In the genomic region with DNA sequence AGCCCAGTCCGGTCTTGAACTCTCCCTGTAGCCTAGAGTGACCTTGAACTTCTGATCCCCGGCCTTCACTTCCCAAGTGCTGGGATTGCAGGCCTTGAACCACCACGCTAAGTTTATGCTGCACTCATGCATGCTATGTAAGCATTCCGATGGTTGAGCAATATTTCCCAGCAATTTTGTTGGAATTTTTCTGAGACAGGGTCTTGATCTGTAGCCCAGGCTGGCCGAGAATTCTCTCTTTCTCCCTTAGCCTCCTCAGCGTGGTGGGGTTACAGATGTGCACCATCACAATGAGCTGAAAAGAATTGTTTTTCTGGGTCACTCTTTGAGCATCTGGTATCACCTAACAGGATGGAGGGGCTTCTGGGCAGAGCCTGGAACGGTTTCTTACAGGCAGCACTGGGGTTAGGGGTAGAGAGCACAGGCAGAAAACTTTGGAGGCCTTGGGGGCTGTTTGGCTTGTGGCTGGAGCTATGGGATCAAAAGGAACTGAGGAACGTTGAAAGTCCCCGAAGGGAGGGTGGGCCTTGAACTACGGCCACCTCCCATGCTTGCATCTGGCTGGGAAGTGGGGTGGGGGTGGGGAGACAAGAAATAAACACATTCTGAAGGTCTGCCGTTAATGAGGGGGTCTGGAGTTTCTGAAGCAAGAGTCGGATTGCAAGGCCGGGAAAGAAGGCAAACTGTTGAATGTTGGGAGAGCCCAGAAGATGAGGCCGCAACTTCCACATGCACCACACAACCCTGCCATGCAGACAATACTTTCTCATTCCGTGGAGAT, we compare ENCODE assay signal across 12 mouse cellular contexts. TPM values are rescaled to one million over a fixed set of nuclear protein-coding genes. Genes with fewer than 3 reads are reported as not detected.
DNase-seq lines count a peak whose midpoint lies in the region; ATAC-seq and TF ChIP-seq lines count a peak whose summit lies in the region.
"Had no signal": no experiment of that assay in that cellular context is flagged by ENCODE, and none has a peak within 500 bp of the region (broad histone marks: within the 10 kb centered on the region; RNA-seq: fewer than 3 reads in every experiment).

No protein-coding gene starts in this region.

- in situ Hi-C loops in ES-E14 (cut with MboI; ENCODE audit: low sequenced_read_pairs in 2 of 2, unreplicated experiment in 2 of 2), result no loop called here

- no peak overlapping the region for H3K4me2 ChIP-seq in kidney, postnatal 0 days (ENCODE audit: low read length)
- no peak overlapping the region for H3K4me2 ChIP-seq in intestine, embryonic 16.5 days (ENCODE audit: low read depth, low read length)
- H3K4me2 ChIP-seq: neural tube, embryonic 15.5 days had no signal

- H3K27ac ChIP-seq in kidney, postnatal 0 days, result peak overlapping the region; percentile 76
- peak overlapping the region; percentile 26; the same call in 1 of the 2 replicates for H3K27ac ChIP-seq in ES-E14 (ENCODE audit: insufficient read depth, low read depth, low read length, poor library complexity, severe bottlenecking)
- peak overlapping the region; percentile 32 for H3K27ac ChIP-seq in intestine, embryonic 16.5 days (ENCODE audit: low read length)
- H3K27ac ChIP-seq: neural tube, embryonic 15.5 days had no signal

- WGBS in kidney, postnatal 0 days, result 39% methylated on average over 15 of the region's 15 CpGs
- WGBS in intestine, embryonic 16.5 days, result 43% methylated on average over 15 of the region's 15 CpGs

- no peaks in the 10 kb centered on the region for H3K9me3 ChIP-seq in kidney, postnatal 0 days (replicated peaks; ENCODE audit: low read length)
- H3K9me3 ChIP-seq in ES-E14 (ENCODE audit: control insufficient read depth, insufficient read depth, low read depth, low read length), result no peaks in the 10 kb centered on the region
- H3K9me3 ChIP-seq in intestine, embryonic 16.5 days (ENCODE audit: control insufficient read depth, low read length), result no peaks in the 10 kb centered on the region
- H3K9me3 ChIP-seq: megakaryocyte, embryonic 14.5 days; neural tube, embryonic 15.5 days had no signal

- no peaks in the 10 kb centered on the region for H3K36me3 ChIP-seq in kidney, postnatal 0 days (ENCODE audit: insufficient read depth, low read length)
- no peaks in the 10 kb centered on the region for H3K36me3 ChIP-seq in ES-E14 (ENCODE audit: control insufficient read depth, insufficient read depth, low read length, poor library complexity, severe bottlenecking)
- no peaks in the 10 kb centered on the region for H3K36me3 ChIP-seq in intestine, embryonic 16.5 days (ENCODE audit: control insufficient read depth, insufficient read depth, low read length)
- H3K36me3 ChIP-seq: neural tube, embryonic 15.5 days had no signal

- TF ChIP-seq CTCF in kidney, postnatal 0 days (IDR thresholded peaks at IDR 0.05; ENCODE audit: low read depth), result no peak

- no peak overlapping the region for H3K4me3 ChIP-seq in kidney, postnatal 0 days (replicated peaks; ENCODE audit: low read depth, low read length)
- H3K4me3 ChIP-seq in ES-E14 (ENCODE audit: insufficient read depth in 1 of 2, low read depth in 1 of 2, low read length in 2 of 2, poor library complexity in 1 of 2, severe bottlenecking in 1 of 2), result 0 out of 4 replicates have a peak overlapping the region, but pooled peaks of 1 of the 2 experiments have one; percentile 5
- no peak overlapping the region for H3K4me3 ChIP-seq in intestine, embryonic 16.5 days (ENCODE audit: low read length)
- H3K4me3 ChIP-seq: megakaryocyte, embryonic 14.5 days; neural tube, embryonic 15.5 days had no signal

- no peaks in the 10 kb centered on the region for H3K27me3 ChIP-seq in kidney, postnatal 0 days (ENCODE audit: insufficient read depth, low read length)
- H3K27me3 ChIP-seq in intestine, embryonic 16.5 days (replicated peaks; ENCODE audit: control insufficient read depth, insufficient read depth, low read length), result no peaks in the 10 kb centered on the region
- H3K27me3 ChIP-seq: neural tube, embryonic 15.5 days had no signal

- H3K4me1 ChIP-seq in kidney, postnatal 0 days (replicated peaks; ENCODE audit: insufficient read depth, low read length), result no peaks in the 10 kb centered on the region; the same call in 1 of the 2 replicates
- peaks cover 21 to 33% of the 10 kb centered on the region in 2 experiments for H3K4me1 ChIP-seq in ES-E14 (ENCODE audit: control insufficient read depth in 2 of 2, insufficient read depth in 2 of 2, low read length in 2 of 2, poor library complexity in 1 of 2)
- peaks cover 20% of the 10 kb centered on the region for H3K4me1 ChIP-seq in intestine, embryonic 16.5 days (ENCODE audit: control insufficient read depth, insufficient read depth, low read length)

- peak; percentile 43 for DNase-seq in embryo, embryonic 10.5 days (ENCODE audit: low spot score)
- DNase-seq in embryo, embryonic 9.5 days (ENCODE audit: extremely low spot score), result no peak
- peak; percentile 63 for DNase-seq in kidney, postnatal 0 days (ENCODE audit: low spot score)
- no peak for DNase-seq in kidney, adult 9 months
- no peak for DNase-seq in ES-E14 (ENCODE audit: low read depth, low spot score)
- DNase-seq in urinary bladder, postnatal 4 days (ENCODE audit: low spot score in 2 of 2), result no peak
- DNase-seq: cerebellum, postnatal 10 days; right cerebral cortex, postnatal 4 days had no signal

- ATAC-seq in kidney, postnatal 0 days (replicated peaks; ENCODE audit: low FRiP score, low read depth), result no peak
- no peak for ATAC-seq in intestine, embryonic 16.5 days
- no peak for ATAC-seq in megakaryocyte progenitor cell, adult 5-6 weeks (replicated peaks; ENCODE audit: poor library complexity)

- no peak overlapping the region for H3K9ac ChIP-seq in kidney, postnatal 0 days (ENCODE audit: low read depth, low read length)
- H3K9ac ChIP-seq in ES-E14 (ENCODE audit: insufficient read depth, low read depth, low read length, poor library complexity, severe bottlenecking), result peak overlapping the region; percentile 1; the same call in 1 of the 2 replicates
- H3K9ac ChIP-seq in intestine, embryonic 16.5 days (ENCODE audit: low read depth, low read length), result no peak overlapping the region; the same call in 1 of the 2 replicates
- H3K9ac ChIP-seq: neural tube, embryonic 15.5 days had no signal

TF ChIP-seq in ES-E14, 5 proteins besides CTCF, POLR2A, EP300 and RAD21:
- TF ChIP-seq MAFK (IDR thresholded peaks at IDR 0.05; ENCODE audit: insufficient read depth, low read depth, low read length), result no peak
- no peak for TF ChIP-seq HCFC1 (IDR thresholded peaks at IDR 0.05; ENCODE audit: borderline replicate concordance, insufficient read depth, low read length)
- TF ChIP-seq ZC3H11A (IDR thresholded peaks at IDR 0.05; ENCODE audit: borderline replicate concordance, low read depth, low read length), result no peak
- no peak for TF ChIP-seq CHD2 (IDR thresholded peaks at IDR 0.05; ENCODE audit: low read depth, low read length)
- TF ChIP-seq ZNF384 (IDR thresholded peaks at IDR 0.05; ENCODE audit: low read depth, low read length), result no peak

RNA-seq across cellular contexts. Expression of gene Ccr7, which starts 20.4 kb away (rescaled TPM):
- 0.08 and 0.19 TPM in 2 replicates for polyA plus RNA-seq in kidney, postnatal 0 days (2015; fragmentation: Nextera tagmentation; extraction: Ambion mirVana)
- 0.58 and 1.4 TPM in 2 replicates for total RNA-seq in ES-E14 (2012; rRNA removed)
- polyA plus RNA-seq in intestine, embryonic 16.5 days (2015; fragmentation: Nextera tagmentation; extraction: Ambion mirVana), result 0.36 and 0.64 TPM in 2 replicates
- 0.17 and 0.22 TPM in 2 replicates for total RNA-seq in megakaryocyte progenitor cell, adult 5-6 weeks (2015)
- total RNA-seq in megakaryocyte progenitor cell, adult 5-6 weeks (2017), result not detected in 2 replicates
- polyA plus RNA-seq: neural tube, embryonic 15.5 days had no signal

RNA-seq across cellular contexts. Expression of gene Tns4, which starts 45.4 kb away (rescaled TPM):
- polyA plus RNA-seq in kidney, postnatal 0 days (2015; fragmentation: Nextera tagmentation; extraction: Ambion mirVana), result 0.13 and 0.16 TPM in 2 replicates
- 1.1 and 1.2 TPM in 2 replicates for total RNA-seq in ES-E14 (2012; rRNA removed)
- polyA plus RNA-seq in intestine, embryonic 16.5 days (2015; fragmentation: Nextera tagmentation; extraction: Ambion mirVana), result 0.65 and 1.3 TPM in 2 replicates
- total RNA-seq in megakaryocyte progenitor cell, adult 5-6 weeks (2015), result 2.1 and 2.4 TPM in 2 replicates
- 1.4 and 1.8 TPM in 2 replicates for total RNA-seq in megakaryocyte progenitor cell, adult 5-6 weeks (2017)

Comparison
In these comparisons a context has a peak if more than half of its experiments do, and no peak if none do; other contexts are left out.
1. DNase-seq: peak in embryo, embryonic 10.5 days (single experiment) and kidney, postnatal 0 days (single experiment); none in embryo, embryonic 9.5 days (single experiment), kidney, adult 9 months (single experiment), ES-E14 (single experiment) and urinary bladder, postnatal 4 days (0 of 2).
2. H3K27ac ChIP-seq: peak in every context shown above with its lines; median percentile 76 in kidney, postnatal 0 days; 32 in intestine, embryonic 16.5 days; 26 in ES-E14.